Mouse (Mus musculus): Measurements from ENCODE around the gene Cables2. TPM values are rescaled to one million over a fixed set of nuclear protein-coding genes. Genes with fewer than 3 reads are reported as not detected.
A peak's percentile ranks its signal among the peaks of the same experiment; 100 is the strongest.

Gene Cables2
- total RNA-seq, 1 experiment, result 13.4 TPM

- in situ Hi-C loops (cut with MboI; ENCODE audit: low sequenced_read_pairs in 2 of 2, unreplicated experiment in 2 of 2), result no loop called here
- TF ChIP-seq ZNF384 (IDR thresholded peaks at IDR 0.05; ENCODE audit: low read depth, low read length) (0 out of 2 replicates have a peak, but pooled peaks have one; percentile 23), HCFC1 (IDR thresholded peaks at IDR 0.05; ENCODE audit: borderline replicate concordance, insufficient read depth, low read length) (no peak), ZC3H11A (IDR thresholded peaks at IDR 0.05; ENCODE audit: borderline replicate concordance, low read depth, low read length) (no peak)
- Histone ChIP-seq H3K9ac (ENCODE audit: insufficient read depth, low read depth, low read length, poor library complexity, severe bottlenecking) (no peak overlapping the region), H3K4me3 (ENCODE audit: insufficient read depth in 1 of 2, low read depth in 1 of 2, low read length in 2 of 2, poor library complexity in 1 of 2, severe bottlenecking in 1 of 2) (no peak overlapping the region), H3K4me1 (ENCODE audit: control insufficient read depth in 2 of 2, insufficient read depth in 2 of 2, low read length in 2 of 2, poor library complexity in 1 of 2) (peaks cover 0 to 25% of the 10 kb centered on the region in 2 experiments; a peak in 2 of 4 replicates), H3K27ac (ENCODE audit: insufficient read depth, low read depth, low read length, poor library complexity, severe bottlenecking) (no peak overlapping the region), H3K36me3 (ENCODE audit: control insufficient read depth, insufficient read depth, low read length, poor library complexity, severe bottlenecking) (peaks cover 31% of the 10 kb centered on the region), H3K9me3 (ENCODE audit: control insufficient read depth, insufficient read depth, low read depth, low read length) (no peaks in the 10 kb centered on the region)
- no peak for DNase-seq (ENCODE audit: low read depth, low spot score)
Measured at GRCm38 (mm10) chr2:180212255-180212654, 61.0 kb downstream of the Cables2 start.

- Histone ChIP-seq H3K36me3 (ENCODE audit: control insufficient read depth, insufficient read depth, low read length, poor library complexity, severe bottlenecking) (peaks cover 48% of the 10 kb centered on the region), H3K4me1 (ENCODE audit: control insufficient read depth in 2 of 2, insufficient read depth in 2 of 2, low read length in 2 of 2, poor library complexity in 1 of 2) (0 out of 4 replicates have a peak, but pooled peaks cover 0 to 4% of the 10 kb centered on the region in 2 experiments), H3K9me3 (ENCODE audit: control insufficient read depth, insufficient read depth, low read depth, low read length) (no peaks in the 10 kb centered on the region), H3K4me3 (ENCODE audit: insufficient read depth in 1 of 2, low read depth in 1 of 2, low read length in 2 of 2, poor library complexity in 1 of 2, severe bottlenecking in 1 of 2) (no peak overlapping the region), H3K27ac (ENCODE audit: insufficient read depth, low read depth, low read length, poor library complexity, severe bottlenecking) (no peak overlapping the region), H3K9ac (ENCODE audit: insufficient read depth, low read depth, low read length, poor library complexity, severe bottlenecking) (no peak overlapping the region)
- DNase-seq (ENCODE audit: low read depth, low spot score), result no peak
- in situ Hi-C loops (cut with MboI; ENCODE audit: low sequenced_read_pairs in 2 of 2, unreplicated experiment in 2 of 2), result no loop called here
- TF ChIP-seq HCFC1 (IDR thresholded peaks at IDR 0.05; ENCODE audit: borderline replicate concordance, insufficient read depth, low read length), result no peak
- no peak for TF ChIP-seq ZNF384 (IDR thresholded peaks at IDR 0.05; ENCODE audit: low read depth, low read length)
- no peak for TF ChIP-seq MAFK (IDR thresholded peaks at IDR 0.05; ENCODE audit: insufficient read depth, low read depth, low read length)
- TF ChIP-seq CHD2 (IDR thresholded peaks at IDR 0.05; ENCODE audit: low read depth, low read length), result no peak
- no peak for TF ChIP-seq ZC3H11A (IDR thresholded peaks at IDR 0.05; ENCODE audit: borderline replicate concordance, low read depth, low read length)
Measured at GRCm38 (mm10) chr2:180208976-180209375, 64.3 kb downstream of the Cables2 start.

Other genes starting within 250 kb of the Cables2 start
- gene Lsm14b, start 248.5 kb downstream of the Cables2 start, total RNA-seq (2012; rRNA removed), result 44.4 and 46.0 TPM in 2 replicates
- 364 and 381 TPM in 2 replicates for gene Psma7, start 231.1 kb downstream of the Cables2 start, total RNA-seq (2012; rRNA removed)
- gene Ss18l1, start 231.0 kb downstream of the Cables2 start, total RNA-seq (2012; rRNA removed), result 4.9 and 5.8 TPM in 2 replicates
- gene Mtg2, start 202.9 kb downstream of the Cables2 start, total RNA-seq (2012; rRNA removed), result 33.9 and 35.3 TPM in 2 replicates
- 0.49 and 1.1 TPM in 2 replicates for gene Hrh3, start 169.0 kb downstream of the Cables2 start, total RNA-seq (2012; rRNA removed)
- gene Osbpl2, start 154.2 kb downstream of the Cables2 start, total RNA-seq (2012; rRNA removed), result 12.2 and 12.3 TPM in 2 replicates
- gene Adrm1, start 102.0 kb downstream of the Cables2 start, total RNA-seq (2012; rRNA removed), result 169 and 196 TPM in 2 replicates
- gene Lama5, start 47.6 kb downstream of the Cables2 start, total RNA-seq (2012; rRNA removed), result 291 and 497 TPM in 2 replicates
- 4,130 and 4,285 TPM in 2 replicates for gene Rps21, start 16.1 kb downstream of the Cables2 start, total RNA-seq (2012; rRNA removed)
- gene Rbbp8nl, start 16.4 kb upstream of the Cables2 start, total RNA-seq (2012; rRNA removed), result 0.54 and 1.4 TPM in 2 replicates
- gene Gata5, start 61.2 kb upstream of the Cables2 start, total RNA-seq (2012; rRNA removed), result 0.04 and 0.11 TPM in 2 replicates
- gene Slco4a1, start 182.7 kb upstream of the Cables2 start, total RNA-seq (2012; rRNA removed), result 14.7 and 24.7 TPM in 2 replicates
- 0.09 TPM in 1 of 2 replicates, not detected in the other for gene Ntsr1, start 226.5 kb upstream of the Cables2 start, total RNA-seq (2012; rRNA removed)

Data from ES-E14 (cell line).